Mouse (Mus musculus): ENCODE data around the gene E2f2.

- TF ChIP-seq CTCF (IDR thresholded peaks at IDR 0.05), result no peak
- no peak for TF ChIP-seq POLR2A (IDR thresholded peaks at IDR 0.05; ENCODE audit: insufficient read depth, low read depth, low read length)
Measured at GRCm38 (mm10) chr4:136171455-136171854, 739 bp upstream of the E2f2 start.
